Mouse (Mus musculus): Measurements from ENCODE around the gene Mplkip.

DNA sequence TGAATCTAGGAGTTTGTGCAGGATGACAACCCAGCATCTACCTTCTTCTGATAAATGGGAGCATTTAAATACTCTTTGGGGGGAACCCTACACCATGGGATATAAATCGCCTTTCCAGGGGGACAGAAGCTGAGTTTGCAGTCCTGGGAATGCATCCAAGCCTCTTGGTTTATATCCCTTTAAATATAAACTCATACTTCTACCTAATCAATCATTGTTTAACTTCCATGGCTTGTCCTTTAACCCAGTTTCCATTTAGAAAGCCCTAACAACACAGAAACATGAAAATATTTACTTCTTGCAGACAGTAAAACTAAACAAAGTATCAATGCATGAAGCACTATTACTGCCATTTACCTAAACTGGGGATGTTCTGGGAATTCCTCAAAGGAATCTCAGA is 3.6 kb upstream of the Mplkip start:
- TF ChIP-seq ZNF384 (IDR thresholded peaks at IDR 0.05; ENCODE audit: low read depth, low read length) (no peak), HCFC1 (IDR thresholded peaks at IDR 0.05; ENCODE audit: borderline replicate concordance, insufficient read depth, low read length) (no peak), MAFK (IDR thresholded peaks at IDR 0.05; ENCODE audit: insufficient read depth, low read depth, low read length) (no peak)

Measured in ES-E14 (cell line).